Mouse (Mus musculus) adrenal gland, postnatal 36 days (tissue): Measurements from ENCODE around the gene Gfap. TPM values are rescaled to one million over a fixed set of nuclear protein-coding genes. Genes with fewer than 3 reads are reported as not detected.

Experiments used
- total RNA-seq, 2 experiments: library from RNA; stranded (reverse); gene quantifications; 2 replicates each; pipeline ENCODE4 v1.2.3; 2021

The Gfap gene
- total RNA-seq, 2 experiments from 2014 or later: 0.10 to 0.66 TPM

Other genes with a start within 250 kb of the Gfap start
- gene Meioc, start 237.2 kb downstream of the Gfap start, total RNA-seq: not detected
- 10 to 100 TPM; 29.2 to 29.5 TPM for gene Ccdc43, start 203.1 kb downstream of the Gfap start, total RNA-seq
- gene Adam11, start 139.5 kb downstream of the Gfap start, total RNA-seq: 1 to 10 TPM; 2.7 to 3.4 TPM
- 10 to 100 TPM; 13.6 to 21.6 TPM for gene Gjc1, start 81.2 kb downstream of the Gfap start, total RNA-seq
- 1 to 10 TPM; 1.7 to 2.6 TPM for gene Higd1b, start 65.1 kb downstream of the Gfap start, total RNA-seq
- 10 to 100 TPM; 79.9 to 87.2 TPM for gene Eftud2, start 19.9 kb downstream of the Gfap start, total RNA-seq
- gene Ccdc103, start 19.7 kb downstream of the Gfap start, total RNA-seq: under 1 TPM; 0.30 to 0.76 TPM
- not detected for gene Fam187a, start 15.7 kb downstream of the Gfap start, total RNA-seq
- gene Kif18b, start 24.2 kb upstream of the Gfap start, total RNA-seq: 1 to 10 TPM; 1.8 to 2.1 TPM
- gene C1ql1, start 45.8 kb upstream of the Gfap start, total RNA-seq: 10 to 100 TPM; 32.8 to 40.4 TPM
- gene Nmt1, start 127.3 kb upstream of the Gfap start, total RNA-seq: 100 to 1,000 TPM; 100 to 114 TPM
- gene Dcakd, start 127.4 kb upstream of the Gfap start, total RNA-seq: 10 to 100 TPM; 65.4 to 66.8 TPM
- 10 to 100 TPM; 10.1 to 11.1 TPM for gene Plcd3, start 200.7 kb upstream of the Gfap start, total RNA-seq
- 100 to 1,000 TPM; 118 to 127 TPM for gene Acbd4, start 200.8 kb upstream of the Gfap start, total RNA-seq
- gene Hexim1, start 215.3 kb upstream of the Gfap start, total RNA-seq: 10 to 100 TPM; 68.8 to 72.2 TPM
- 1 to 10 TPM; 3.5 to 5.9 TPM for gene Hexim2, start 231.5 kb upstream of the Gfap start, total RNA-seq